ENCODE assay signal across 14 mouse cellular contexts in genomic region chr3:92147420-92147819, GRCm38 (mm10). TPM values are rescaled to one million over a fixed set of nuclear protein-coding genes. Genes with fewer than 3 reads are reported as not detected.
A peak's percentile ranks its signal among the peaks of the same experiment; 100 is the strongest.
DNase-seq lines count a peak whose midpoint lies in the region; ATAC-seq and TF ChIP-seq lines count a peak whose summit lies in the region.
"Had no signal": no experiment of that assay in that cellular context is flagged by ENCODE, and none has a peak within 500 bp of the region (broad histone marks: within the 10 kb centered on the region; RNA-seq: fewer than 3 reads in every experiment).

No protein-coding gene starts in this region.

- no peak overlapping the region for H3K4me2 ChIP-seq in midbrain, embryonic 14.5 days (ENCODE audit: low read length)
- no peak overlapping the region for H3K4me2 ChIP-seq in midbrain, embryonic 11.5 days

- no peak overlapping the region for H3K27ac ChIP-seq in heart, adult 2 months
- H3K27ac ChIP-seq in midbrain, embryonic 14.5 days (replicated peaks; ENCODE audit: low read depth, low read length) = no peak overlapping the region
- no peak overlapping the region for H3K27ac ChIP-seq in midbrain, embryonic 11.5 days (ENCODE audit: low read depth, low read length)

- H3K9ac ChIP-seq in heart, adult 2 months (ENCODE audit: low read depth, low read length) = no peak overlapping the region
- no peak overlapping the region for H3K9ac ChIP-seq in midbrain, embryonic 14.5 days (replicated peaks; ENCODE audit: low read length)
- no peak overlapping the region for H3K9ac ChIP-seq in midbrain, embryonic 11.5 days (ENCODE audit: low read length)

- H3K36me3 ChIP-seq in heart, adult 2 months (ENCODE audit: control insufficient read depth, insufficient read depth, low read length) = no peaks in the 10 kb centered on the region
- no peaks in the 10 kb centered on the region for H3K36me3 ChIP-seq in midbrain, embryonic 14.5 days (ENCODE audit: control insufficient read depth, insufficient read depth, low read length)
- no peaks in the 10 kb centered on the region for H3K36me3 ChIP-seq in midbrain, embryonic 11.5 days (ENCODE audit: control insufficient read depth, insufficient read depth, low read length)

- no peaks in the 10 kb centered on the region for H3K4me1 ChIP-seq in heart, adult 2 months (ENCODE audit: control insufficient read depth, insufficient read depth, low read length)
- H3K4me1 ChIP-seq in midbrain, embryonic 14.5 days (ENCODE audit: control insufficient read depth, insufficient read depth, low read length) = no peaks in the 10 kb centered on the region
- H3K4me1 ChIP-seq in midbrain, embryonic 11.5 days (ENCODE audit: control insufficient read depth, insufficient read depth, low read length) = no peaks in the 10 kb centered on the region

- H3K4me3 ChIP-seq in heart, adult 2 months = no peak overlapping the region
- H3K4me3 ChIP-seq in midbrain, embryonic 14.5 days (replicated peaks; ENCODE audit: low read depth, low read length) = no peak overlapping the region
- H3K4me3 ChIP-seq in midbrain, embryonic 11.5 days (ENCODE audit: low read depth, low read length) = no peak overlapping the region

- no peaks in the 10 kb centered on the region for H3K9me3 ChIP-seq in midbrain, embryonic 14.5 days (ENCODE audit: control insufficient read depth, low read length)
- H3K9me3 ChIP-seq in midbrain, embryonic 11.5 days (ENCODE audit: control insufficient read depth, low read length) = no peaks in the 10 kb centered on the region

- TF ChIP-seq POLR2A in heart, adult 2 months (IDR thresholded peaks at IDR 0.05; ENCODE audit: insufficient read depth, low read depth, low read length) = no peak

- H3K79me2 ChIP-seq in heart, adult 2 months (replicated peaks; ENCODE audit: control insufficient read depth, insufficient read depth, low read length) = no peaks in the 10 kb centered on the region

- intact Hi-C loops in heart, adult 2 months (cut with DNase I) = no loop called here

- ATAC-seq in midbrain, embryonic 14.5 days (ENCODE audit: low FRiP score, low TSS enrichment) = no peak
- ATAC-seq in midbrain, embryonic 11.5 days (ENCODE audit: low FRiP score) = no peak
- ATAC-seq in erythroid progenitor cell, adult 5-6 weeks (replicated peaks; ENCODE audit: low FRiP score, poor library complexity, severe bottlenecking) = no peak

- no peak for TF ChIP-seq EP300 in heart, adult 2 months (IDR thresholded peaks at IDR 0.05; ENCODE audit: insufficient read depth, low read depth, low read length)

- no peaks in the 10 kb centered on the region for H3K27me3 ChIP-seq in heart, adult 2 months (ENCODE audit: control insufficient read depth, insufficient read depth, low read length)
- H3K27me3 ChIP-seq in midbrain, embryonic 14.5 days (ENCODE audit: control insufficient read depth, insufficient read depth, low read length) = no peaks in the 10 kb centered on the region
- H3K27me3 ChIP-seq in midbrain, embryonic 11.5 days (ENCODE audit: control insufficient read depth, insufficient read depth, low read length) = no peaks in the 10 kb centered on the region
- H3K27me3 ChIP-seq: CH12.LX had no signal

- peak; percentile 38 for TF ChIP-seq CTCF in heart, adult 2 months (IDR thresholded peaks at IDR 0.05)

- no peak for DNase-seq in heart, adult 2 months
- no peak for DNase-seq in heart, postnatal 4 days
- DNase-seq in midbrain, embryonic 14.5 days = peak; percentile 40
- no peak for DNase-seq in midbrain, embryonic 11.5 days (ENCODE audit: low spot score, missing footprints)
- DNase-seq in embryo, embryonic 11 days = peak; percentile 24
- DNase-seq in yolk sac, embryonic 10.5 days (ENCODE audit: low spot score) = peak; percentile 31
- DNase-seq in layer of hippocampus, adult 18-20 months (ENCODE audit: low spot score in 2 of 2) = no peak
- DNase-seq: heart, adult 11 months; heart, postnatal 36 days; lung, postnatal 4 days had no signal

- WGBS in heart, adult 2 months = 39% methylated on average over 2 of the region's 2 CpGs
- 64% methylated on average over 2 of the region's 2 CpGs for WGBS in midbrain, embryonic 14.5 days
- 69% methylated on average over 2 of the region's 2 CpGs for WGBS in midbrain, embryonic 11.5 days

RNA-seq across cellular contexts. Expression of gene Lelp1, which starts 4.9 kb away (rescaled TPM):
- total RNA-seq in heart, adult 2 months (2021) = not detected
- polyA plus RNA-seq in heart, adult 2 months (2012; rRNA removed) = 0.35 and 0.39 TPM in 2 replicates
- not detected for total RNA-seq in heart, postnatal 4 days (2021)
- polyA plus RNA-seq in midbrain, embryonic 14.5 days (2014; fragmentation: Nextera tagmentation; extraction: Ambion mirVana) = not detected in 2 replicates
- polyA plus RNA-seq in midbrain, embryonic 11.5 days (2014; fragmentation: Nextera tagmentation; extraction: Ambion mirVana) = not detected in 2 replicates
- not detected in 2 replicates for total RNA-seq in erythroid progenitor cell, adult 5-6 weeks (2015; ENCODE audit: low replicate concordance)
- not detected in 2 replicates for total RNA-seq in erythroid progenitor cell, adult 5-6 weeks (2017; ENCODE audit: low replicate concordance)
- not detected for total RNA-seq in layer of hippocampus, adult 18-20 months (2021)
- total RNA-seq: CH12.LX; heart, postnatal 36 days had no signal
- polyA plus RNA-seq: limb, embryonic 14.5 days; thymus, postnatal 0 days had no signal

RNA-seq across cellular contexts. Expression of gene Prr9, which starts 23.7 kb away (rescaled TPM):
- not detected for total RNA-seq in heart, adult 2 months (2021)
- not detected in 2 replicates for polyA plus RNA-seq in heart, adult 2 months (2012; rRNA removed)
- not detected for total RNA-seq in heart, postnatal 4 days (2021)
- polyA plus RNA-seq in midbrain, embryonic 14.5 days (2014; fragmentation: Nextera tagmentation; extraction: Ambion mirVana) = not detected in 2 replicates
- polyA plus RNA-seq in midbrain, embryonic 11.5 days (2014; fragmentation: Nextera tagmentation; extraction: Ambion mirVana) = not detected in 2 replicates
- total RNA-seq in erythroid progenitor cell, adult 5-6 weeks (2015; ENCODE audit: low replicate concordance) = not detected in 2 replicates
- 0.64 TPM in 1 of 2 replicates, not detected in the other for total RNA-seq in erythroid progenitor cell, adult 5-6 weeks (2017; ENCODE audit: low replicate concordance)
- total RNA-seq in layer of hippocampus, adult 18-20 months (2021) = not detected
- total RNA-seq: CH12.LX; heart, postnatal 36 days had no signal

Comparison
In these comparisons a context has a peak if more than half of its experiments do, and no peak if none do; other contexts are left out.
1. DNase-seq: peak in midbrain, embryonic 14.5 days (single experiment), embryo, embryonic 11 days (single experiment) and yolk sac, embryonic 10.5 days (single experiment); none in heart, adult 2 months (0 of 2), heart, postnatal 4 days (single experiment), midbrain, embryonic 11.5 days (single experiment) and layer of hippocampus, adult 18-20 months (0 of 2).